10 mouse cellular contexts compared by ENCODE assay signal in the genomic region with DNA sequence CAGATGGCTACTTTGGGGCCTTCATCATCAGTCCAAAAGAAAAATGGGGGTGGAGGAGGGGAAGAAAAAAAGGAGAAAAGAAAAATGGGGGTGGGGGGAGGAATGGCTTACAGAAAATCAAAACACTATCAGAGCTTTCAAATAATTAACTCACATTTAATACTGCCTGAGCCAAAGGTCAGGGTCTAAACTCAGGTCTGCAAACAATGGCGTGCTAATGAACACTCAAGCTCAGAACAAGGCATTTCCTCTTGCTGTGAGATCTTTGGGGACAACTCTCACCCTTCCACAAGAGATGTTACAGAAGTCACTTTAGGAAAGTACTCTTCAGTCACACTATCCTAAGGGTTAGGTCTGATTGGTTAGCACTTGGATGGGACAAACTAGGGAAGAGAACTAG. TPM values are rescaled to one million over a fixed set of nuclear protein-coding genes. Genes with fewer than 3 reads are reported as not detected.
A peak's percentile ranks its signal among the peaks of the same experiment; 100 is the strongest.
DNase-seq lines count a peak whose midpoint lies in the region; ATAC-seq and TF ChIP-seq lines count a peak whose summit lies in the region.
"Had no signal": no experiment of that assay in that cellular context is flagged by ENCODE, and none has a peak within 500 bp of the region (broad histone marks: within the 10 kb centered on the region; RNA-seq: fewer than 3 reads in every experiment).

No protein-coding gene starts in this region.

- no peaks in the 10 kb centered on the region for H3K27me3 ChIP-seq in heart, embryonic 10.5 days (ENCODE audit: insufficient read depth, poor library complexity, severe bottlenecking)
- H3K27me3 ChIP-seq in lung, embryonic 14.5 days (ENCODE audit: insufficient read depth, low read length): no peaks in the 10 kb centered on the region
- H3K27me3 ChIP-seq in intestine, embryonic 16.5 days (replicated peaks; ENCODE audit: control insufficient read depth, insufficient read depth, low read length): no peaks in the 10 kb centered on the region
- no peaks in the 10 kb centered on the region for H3K27me3 ChIP-seq in small intestine, adult 2 months (ENCODE audit: control insufficient read depth, insufficient read depth, low read length)

- TF ChIP-seq POLR2A in small intestine, adult 2 months (IDR thresholded peaks at IDR 0.05; ENCODE audit: low read depth, low read length): no peak

- WGBS in heart, embryonic 10.5 days: 57% methylated on average over 1 of the region's 1 CpGs
- WGBS in lung, embryonic 14.5 days: 37% methylated on average over 1 of the region's 1 CpGs
- WGBS in intestine, embryonic 16.5 days: 26% methylated on average over 1 of the region's 1 CpGs
- WGBS in small intestine, adult 2 months: 10% methylated on average over 1 of the region's 1 CpGs

- H3K4me3 ChIP-seq in heart, embryonic 10.5 days: peak overlapping the region; percentile 100
- peak overlapping the region; percentile 99; the same call in 1 of the 2 replicates for H3K4me3 ChIP-seq in lung, embryonic 14.5 days (ENCODE audit: low read depth, low read length)
- peak overlapping the region; percentile 99 for H3K4me3 ChIP-seq in intestine, embryonic 16.5 days (ENCODE audit: low read length)
- no peak overlapping the region for H3K4me3 ChIP-seq in small intestine, adult 2 months (ENCODE audit: low read depth, low read length)

- peak overlapping the region; percentile 92 for H3K4me2 ChIP-seq in lung, embryonic 14.5 days
- H3K4me2 ChIP-seq in intestine, embryonic 16.5 days (ENCODE audit: low read depth, low read length): peak overlapping the region; percentile 74

- no peak for DNase-seq in heart, embryonic 10.5 days (ENCODE audit: low spot score)
- DNase-seq in heart, adult 9 months (ENCODE audit: low spot score in 2 of 2): no peak
- no peak for DNase-seq in lung, embryonic 14.5 days
- DNase-seq in lung, postnatal 14 days: no peak
- no peak for DNase-seq in right cerebral cortex, adult 18-20 months
- DNase-seq: cerebellum, adult 8-10 months; layer of hippocampus, postnatal 36 days had no signal

- H3K4me1 ChIP-seq in heart, embryonic 10.5 days: peaks cover 75% of the 10 kb centered on the region
- peaks cover 51% of the 10 kb centered on the region for H3K4me1 ChIP-seq in lung, embryonic 14.5 days (ENCODE audit: insufficient read depth)
- peaks cover 51% of the 10 kb centered on the region for H3K4me1 ChIP-seq in intestine, embryonic 16.5 days (ENCODE audit: control insufficient read depth, insufficient read depth, low read length)
- peaks cover 21% of the 10 kb centered on the region; the same call in 1 of the 2 replicates for H3K4me1 ChIP-seq in small intestine, adult 2 months (ENCODE audit: control insufficient read depth, insufficient read depth, insufficient read length, low read length)

- H3K36me3 ChIP-seq in heart, embryonic 10.5 days: peaks cover 8% of the 10 kb centered on the region
- H3K36me3 ChIP-seq in lung, embryonic 14.5 days (ENCODE audit: insufficient read depth): peaks cover 5% of the 10 kb centered on the region; the same call in 1 of the 2 replicates
- H3K36me3 ChIP-seq in intestine, embryonic 16.5 days (ENCODE audit: control insufficient read depth, insufficient read depth, low read length): no peaks in the 10 kb centered on the region
- peaks cover 9% of the 10 kb centered on the region for H3K36me3 ChIP-seq in small intestine, adult 2 months (ENCODE audit: control insufficient read depth, insufficient read depth, low read length)

- H3K27ac ChIP-seq in heart, embryonic 10.5 days: peak overlapping the region; percentile 96; the same call in 1 of the 2 replicates
- H3K27ac ChIP-seq in lung, embryonic 14.5 days (ENCODE audit: low read depth): peak overlapping the region; percentile 76; the same call in 1 of the 2 replicates
- peak overlapping the region; percentile 93 for H3K27ac ChIP-seq in intestine, embryonic 16.5 days (ENCODE audit: low read length)
- H3K27ac ChIP-seq in small intestine, adult 2 months (ENCODE audit: insufficient read depth, low read depth, low read length): peak overlapping the region; percentile 95

- H3K9ac ChIP-seq in lung, embryonic 14.5 days: 0 out of 2 replicates have a peak overlapping the region, but pooled peaks have one; percentile 95
- H3K9ac ChIP-seq in intestine, embryonic 16.5 days (ENCODE audit: low read depth, low read length): peak overlapping the region; percentile 100

- H3K9me3 ChIP-seq in heart, embryonic 10.5 days: no peaks in the 10 kb centered on the region
- no peaks in the 10 kb centered on the region for H3K9me3 ChIP-seq in lung, embryonic 14.5 days (ENCODE audit: low read depth, low read length)
- H3K9me3 ChIP-seq in intestine, embryonic 16.5 days (ENCODE audit: control insufficient read depth, low read length): no peaks in the 10 kb centered on the region

- no peak for ATAC-seq in lung, embryonic 14.5 days (ENCODE audit: insufficient read depth)
- ATAC-seq in intestine, embryonic 16.5 days: no peak
- ATAC-seq in monocyte, adult 5-6 weeks (replicated peaks; ENCODE audit: insufficient number of reproducible peaks, low FRiP score, low TSS enrichment, poor library complexity, severe bottlenecking): no peak

- no peak for TF ChIP-seq CTCF in lung, embryonic 14.5 days (IDR thresholded peaks at IDR 0.05; ENCODE audit: low read depth)
- no peak for TF ChIP-seq CTCF in small intestine, adult 2 months (IDR thresholded peaks at IDR 0.05; ENCODE audit: extremely low read depth, insufficient read length, insufficient replicate concordance, low read depth, low read length)

RNA-seq across cellular contexts. Expression of gene Actn4, which starts 3.4 kb away (rescaled TPM):
- 319 and 371 TPM in 2 replicates for polyA plus RNA-seq in heart, embryonic 10.5 days (2016; fragmentation: Nextera tagmentation; extraction: Ambion mirVana)
- polyA plus RNA-seq in lung, embryonic 14.5 days (2014; fragmentation: Nextera tagmentation; extraction: Ambion mirVana): 266 and 270 TPM in 2 replicates
- 402 and 447 TPM in 2 replicates for polyA plus RNA-seq in intestine, embryonic 16.5 days (2015; fragmentation: Nextera tagmentation; extraction: Ambion mirVana)
- 506 and 1,069 TPM in 2 replicates for polyA plus RNA-seq in small intestine, adult 2 months (2012; rRNA removed)
- total RNA-seq in monocyte, adult 5-6 weeks (2017): 25.4 to 66.0 TPM (median 36.9 TPM) in 3 replicates

RNA-seq across cellular contexts. Expression of gene Eif3k, which starts 22.9 kb away (rescaled TPM):
- 289 and 329 TPM in 2 replicates for polyA plus RNA-seq in heart, embryonic 10.5 days (2016; fragmentation: Nextera tagmentation; extraction: Ambion mirVana)
- 392 and 398 TPM in 2 replicates for polyA plus RNA-seq in lung, embryonic 14.5 days (2014; fragmentation: Nextera tagmentation; extraction: Ambion mirVana)
- 355 and 362 TPM in 2 replicates for polyA plus RNA-seq in intestine, embryonic 16.5 days (2015; fragmentation: Nextera tagmentation; extraction: Ambion mirVana)
- polyA plus RNA-seq in small intestine, adult 2 months (2012; rRNA removed): 135 and 169 TPM in 2 replicates
- 285 to 328 TPM (median 291 TPM) in 3 replicates for total RNA-seq in monocyte, adult 5-6 weeks (2017)

RNA-seq across cellular contexts. Expression of gene Map4k1, which starts 23.1 kb away (rescaled TPM):
- 9.9 and 14.3 TPM in 2 replicates for polyA plus RNA-seq in heart, embryonic 10.5 days (2016; fragmentation: Nextera tagmentation; extraction: Ambion mirVana)
- 8.5 and 10.7 TPM in 2 replicates for polyA plus RNA-seq in lung, embryonic 14.5 days (2014; fragmentation: Nextera tagmentation; extraction: Ambion mirVana)
- 6.9 and 7.3 TPM in 2 replicates for polyA plus RNA-seq in intestine, embryonic 16.5 days (2015; fragmentation: Nextera tagmentation; extraction: Ambion mirVana)
- 11.1 and 21.3 TPM in 2 replicates for polyA plus RNA-seq in small intestine, adult 2 months (2012; rRNA removed)
- 31.9 to 70.2 TPM (median 54.1 TPM) in 3 replicates for total RNA-seq in monocyte, adult 5-6 weeks (2017)
